Mouse (Mus musculus) heart, postnatal 0 days (tissue): ENCODE results near the gene Ddx6.

Source experiments
- CTCF ChIP-seq: IDR thresholded peaks from 2 replicates; pipeline ENCODE4 v1.5.1; 2016; ENCODE audit warnings: antibody characterized with exemption, control low read depth, low read depth
- EP300 ChIP-seq: IDR thresholded peaks from 2 replicates; pipeline ENCODE4 v1.6.1; 2016; ENCODE audit warnings: antibody characterized with exemption, low read depth

GRCm38 (mm10) chr9:44647656-44648055 is 43.0 kb downstream of the Ddx6 start:
- no peak for TF ChIP-seq EP300
- no peak for TF ChIP-seq CTCF
